Mouse (Mus musculus): ENCODE results near the gene Exoc2.

- no peak for TF ChIP-seq CTCF (IDR thresholded peaks at IDR 0.05; ENCODE audit: low read depth)
- no peak for TF ChIP-seq EP300 (optimal IDR thresholded peaks at IDR 0.05)
Observed at GRCm38 (mm10) chr13:30858421-30858820, 115.5 kb downstream of the Exoc2 start.
